Mouse (Mus musculus) CH12F3 (cell line): ENCODE data around the gene Slc22a18.

Source experiments
- in situ Hi-C: fragments of 300-500 bp; cut with MboI; formaldehyde crosslinking; loops from 2 replicates; pipeline ENCODE4 v1.14.3; 2020; ENCODE audit warnings: low sequenced_read_pairs

Slc22a18 gene

DNA sequence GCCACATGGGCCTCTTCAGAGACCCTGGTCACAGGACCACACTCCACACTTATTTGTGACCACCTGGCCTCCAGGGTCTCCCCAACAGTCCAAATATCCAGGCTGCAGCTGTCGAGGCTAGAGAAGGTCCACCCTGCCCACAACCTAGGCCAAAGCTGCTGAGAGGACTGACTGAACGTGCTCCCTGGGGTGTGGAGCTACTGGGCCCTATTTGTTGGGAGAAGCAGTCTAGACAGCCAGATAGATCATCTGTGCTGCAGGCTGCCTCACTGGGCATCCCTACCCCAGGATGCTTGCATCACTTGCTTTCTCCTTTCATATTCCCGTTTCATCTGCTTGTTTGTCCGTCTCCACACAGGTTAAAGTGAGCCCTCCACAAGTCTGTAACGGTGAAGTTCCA lies 11.0 kb upstream of the Slc22a18 start:
- in situ Hi-C loops = no loop called here

DNA sequence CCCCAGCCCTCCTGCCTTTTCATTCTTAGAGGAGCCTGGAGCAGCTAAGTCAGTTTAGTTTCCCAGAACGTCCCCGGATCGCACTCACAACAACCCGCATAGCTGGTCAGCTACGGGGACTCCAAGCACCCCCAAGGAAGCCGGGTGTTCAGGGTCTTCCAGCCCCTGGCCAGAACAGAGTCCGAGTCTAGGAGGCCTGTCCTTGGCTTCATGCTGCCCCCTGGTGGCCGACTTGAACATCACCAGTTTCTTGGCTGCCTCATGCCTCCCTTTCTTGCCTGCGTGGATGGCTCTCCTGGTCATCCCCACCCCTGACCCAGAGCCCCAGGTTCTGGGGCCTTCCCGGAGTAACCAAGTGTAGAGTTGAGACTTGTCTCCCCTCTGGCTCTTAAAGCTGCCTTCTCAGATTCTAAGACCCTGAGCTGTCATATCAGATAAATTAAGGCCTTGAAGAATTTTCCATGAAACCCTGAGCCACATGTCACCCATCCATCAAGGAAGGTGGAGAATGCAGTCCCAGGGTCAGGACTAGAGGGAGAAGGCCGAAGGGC lies 9.6 kb upstream of the Slc22a18 start:
- in situ Hi-C loops = no loop called here

DNA sequence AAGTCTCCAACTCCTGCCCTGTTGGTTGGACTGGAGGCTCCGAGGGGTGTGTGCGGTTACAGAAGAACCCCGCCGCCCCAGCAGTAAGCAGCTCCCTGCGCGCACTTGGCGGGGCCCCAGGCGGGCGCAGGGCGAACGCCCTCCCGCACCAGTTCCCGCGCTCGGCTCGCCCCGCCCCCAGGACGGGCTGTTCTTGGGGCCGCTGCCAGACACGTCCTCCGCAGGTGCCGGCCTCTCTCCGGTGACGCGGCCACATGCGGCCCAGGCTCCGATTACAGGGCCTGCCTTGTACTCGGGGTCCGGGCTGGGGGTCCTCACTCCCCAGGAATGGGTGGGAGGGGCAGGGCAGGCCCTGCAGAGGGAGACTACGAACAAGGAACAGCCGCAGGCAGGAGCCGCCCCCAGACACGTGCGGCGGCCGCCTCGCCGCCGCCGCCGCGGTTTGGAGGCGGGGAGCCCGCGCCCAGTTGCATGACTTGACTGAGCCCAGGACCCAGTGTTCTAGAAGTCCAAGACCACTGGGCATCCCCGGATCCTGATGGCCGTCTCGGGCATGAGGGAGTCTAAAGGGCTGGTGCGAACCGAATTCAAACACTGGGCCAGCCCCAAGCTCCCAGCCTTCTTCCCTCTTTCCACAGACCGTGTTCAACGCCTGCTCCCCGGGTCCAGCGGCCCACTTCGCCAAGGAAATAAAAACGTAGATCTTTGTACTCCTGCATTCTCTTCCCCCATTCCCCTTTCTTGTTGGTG lies 8.6 kb upstream of the Slc22a18 start:
- in situ Hi-C loops = loop anchor here (5.0 kb wide), 1 partner anchor 313 kb away; no protein-coding TSS in a partner anchor

DNA sequence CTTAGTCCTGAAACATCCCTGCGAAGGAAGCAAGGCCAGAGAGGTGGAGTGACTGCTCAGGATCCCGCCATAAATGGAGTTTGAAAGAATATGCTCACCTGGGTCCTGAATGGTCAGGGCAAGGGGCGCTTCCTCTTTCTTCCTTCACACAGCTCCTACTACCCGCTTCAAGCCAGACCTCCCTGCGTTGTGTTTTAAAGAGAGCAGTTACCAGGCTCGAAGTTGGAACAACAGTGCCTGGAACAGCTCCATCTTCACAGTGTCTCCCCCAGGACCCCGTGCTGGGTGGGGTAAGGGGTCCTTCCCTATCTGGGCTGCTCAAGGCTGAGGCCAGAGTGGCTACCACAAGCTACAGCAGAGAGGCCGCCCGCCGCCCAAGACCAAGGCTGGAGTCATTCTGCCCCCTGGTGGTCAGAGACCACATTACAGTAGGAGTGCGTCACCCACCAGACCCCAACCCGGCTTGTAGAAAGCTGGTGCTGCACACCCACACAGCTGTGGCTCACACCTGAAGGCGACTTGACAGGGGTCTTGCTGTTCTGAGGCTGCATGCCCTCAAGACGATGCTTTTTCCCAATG lies 7.3 kb upstream of the Slc22a18 start:
- in situ Hi-C loops = loop anchor here (5.0 kb wide), 1 partner anchor 314 kb away; no protein-coding TSS in a partner anchor

DNA sequence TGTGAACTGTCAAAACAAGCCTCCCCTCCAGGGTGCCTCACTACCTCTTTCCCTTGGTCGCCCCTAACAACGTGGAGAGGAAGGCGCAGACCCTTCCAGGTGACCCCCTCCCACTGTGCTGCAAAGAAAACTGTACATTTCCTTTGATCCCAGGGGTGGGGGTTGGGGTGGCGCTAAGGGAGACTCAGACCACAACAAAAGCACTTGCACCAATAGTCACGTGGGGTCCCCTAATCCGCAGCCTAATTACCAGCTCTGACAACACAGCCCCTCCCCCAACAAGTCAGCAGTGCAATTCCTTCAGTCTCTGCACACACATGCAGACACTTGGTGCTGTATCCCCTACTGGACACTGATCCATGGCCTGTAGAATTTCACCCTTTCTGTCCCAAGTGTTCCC lies 5.8 kb upstream of the Slc22a18 start:
- in situ Hi-C loops = loop anchor here (5.0 kb wide), 1 partner anchor 315 kb away; no protein-coding TSS in a partner anchor

DNA sequence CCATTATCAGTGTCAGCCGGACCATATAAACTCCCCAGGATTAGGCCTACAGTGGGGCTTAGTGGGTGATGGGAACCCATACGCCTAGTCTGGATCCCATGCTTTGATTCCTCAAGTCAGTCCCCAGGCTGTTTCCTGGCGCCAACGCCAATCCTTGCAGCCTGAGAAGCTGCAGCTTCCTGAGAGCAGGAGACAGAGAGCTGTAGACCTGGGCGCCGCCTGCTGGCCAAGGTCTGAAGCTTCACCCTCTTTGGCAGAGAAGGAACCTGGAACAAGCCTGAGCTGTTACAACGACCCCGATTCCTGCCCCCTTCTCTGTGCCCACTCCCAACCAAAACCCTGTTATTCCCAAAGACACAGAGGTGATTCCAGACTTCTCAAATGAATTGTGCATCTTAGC lies 3.6 kb upstream of the Slc22a18 start:
- in situ Hi-C loops = loop anchor here (5.0 kb wide), 1 partner anchor 318 kb away; no protein-coding TSS in a partner anchor

DNA sequence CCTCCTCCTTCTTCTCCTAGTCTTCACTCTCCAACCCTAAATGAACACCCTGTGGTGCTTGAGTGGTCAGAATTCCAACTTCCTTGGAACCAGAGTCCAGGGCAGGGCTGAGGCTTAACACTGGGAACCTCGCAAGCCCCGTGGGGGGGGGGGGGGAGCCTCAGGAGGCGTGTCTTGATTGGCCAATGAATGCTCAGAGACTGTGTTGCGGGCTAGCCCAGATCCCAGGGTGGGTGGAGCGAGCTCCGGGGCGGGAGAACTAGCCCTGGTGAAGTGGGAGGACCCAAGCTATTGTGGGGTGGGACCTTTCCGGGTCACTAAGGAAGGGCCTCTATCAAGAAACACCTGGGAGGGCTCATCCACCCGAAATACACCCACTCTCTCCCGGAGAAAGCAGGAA lies 1.3 kb downstream of the Slc22a18 start:
- in situ Hi-C loops = no loop called here

DNA sequence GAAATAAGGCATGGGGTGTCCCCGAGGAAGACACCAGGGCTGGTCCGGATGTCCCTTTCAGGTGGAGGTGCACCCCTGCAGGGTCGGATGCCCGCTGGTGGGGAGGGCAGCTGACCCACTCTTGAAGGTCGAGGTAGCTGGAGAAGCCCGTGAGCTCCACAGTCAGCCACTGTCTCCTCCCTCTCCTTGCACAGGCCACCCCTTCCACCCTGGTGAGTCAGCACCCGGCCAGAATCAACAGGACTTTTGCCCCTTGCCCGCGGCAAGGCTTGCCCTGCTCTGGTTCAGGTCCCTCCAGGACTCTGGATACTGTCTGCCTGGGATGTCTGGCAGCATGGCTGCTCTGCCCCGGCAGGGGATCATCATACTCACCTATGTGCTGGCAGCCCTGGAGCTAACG lies 2.3 kb downstream of the Slc22a18 start:
- in situ Hi-C loops = no loop called here

DNA sequence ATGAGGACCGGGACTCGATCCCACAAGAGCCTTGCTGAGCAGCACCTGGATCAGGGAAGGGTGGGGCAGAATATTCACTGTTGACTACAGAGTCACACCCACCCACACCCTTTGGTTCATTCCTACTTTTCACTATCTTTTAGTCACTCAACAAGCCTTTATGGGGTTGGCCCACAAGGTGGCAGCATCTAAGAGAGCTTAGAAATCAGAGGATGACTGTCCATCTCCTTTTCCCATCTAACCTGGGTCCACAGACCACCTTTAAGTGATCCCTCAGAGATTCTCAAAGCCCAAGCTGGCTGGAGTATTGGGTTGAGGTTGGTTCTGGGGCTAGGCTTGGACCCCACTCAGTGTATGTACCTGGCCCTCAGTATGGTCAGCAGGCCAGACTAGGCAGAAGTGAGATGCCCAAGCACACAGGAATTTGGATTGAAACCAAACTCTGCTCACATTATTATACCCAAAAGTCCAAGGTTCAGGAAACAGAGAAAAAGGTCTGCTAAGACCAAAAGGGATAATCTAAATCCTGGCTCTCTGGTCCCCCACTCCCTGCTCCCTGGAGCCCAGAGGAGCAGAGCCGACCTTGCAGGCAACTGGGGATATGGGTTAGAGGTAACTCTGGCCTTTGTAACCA lies 3.3 kb downstream of the Slc22a18 start:
- in situ Hi-C loops = no loop called here

DNA sequence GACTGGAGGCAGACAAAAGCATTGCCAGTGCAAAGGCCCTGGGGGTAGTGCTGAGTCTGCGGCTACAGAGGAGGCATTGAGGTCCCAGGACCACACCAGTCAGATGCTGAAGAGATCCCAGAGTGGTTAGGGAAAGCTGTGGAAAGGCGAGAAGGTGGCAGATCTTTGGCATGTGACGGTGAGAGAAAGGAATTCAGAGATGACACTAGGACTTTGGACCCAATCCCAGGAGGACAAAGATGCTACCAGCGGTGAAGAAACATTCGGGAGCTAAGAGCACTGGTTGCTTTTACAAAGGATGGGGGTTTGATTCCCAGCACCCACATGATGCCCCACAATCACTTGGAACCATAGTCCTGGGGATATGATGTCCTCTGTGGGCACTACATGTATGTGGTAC lies 4.3 kb downstream of the Slc22a18 start:
- in situ Hi-C loops = no loop called here

DNA sequence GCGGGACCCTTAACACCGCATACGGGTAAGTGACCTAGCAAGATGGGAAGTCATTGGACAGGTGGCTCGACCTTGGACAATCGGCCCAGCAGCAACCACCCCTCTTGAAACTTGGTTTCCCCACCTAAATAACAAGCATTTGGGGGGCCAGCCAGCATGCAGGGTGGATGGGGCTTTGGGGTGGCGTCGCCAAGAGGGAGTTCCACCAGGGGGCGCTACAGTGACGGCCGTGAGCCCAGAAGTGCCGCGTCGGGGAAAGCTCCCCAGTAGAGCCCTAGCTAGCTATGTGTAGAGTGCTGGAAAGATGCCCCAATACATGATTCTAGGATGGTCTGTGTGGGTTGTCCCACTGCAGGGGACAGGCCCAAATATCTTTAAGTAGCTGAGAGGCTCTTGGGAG lies 7.0 kb downstream of the Slc22a18 start:
- in situ Hi-C loops = no loop called here

DNA sequence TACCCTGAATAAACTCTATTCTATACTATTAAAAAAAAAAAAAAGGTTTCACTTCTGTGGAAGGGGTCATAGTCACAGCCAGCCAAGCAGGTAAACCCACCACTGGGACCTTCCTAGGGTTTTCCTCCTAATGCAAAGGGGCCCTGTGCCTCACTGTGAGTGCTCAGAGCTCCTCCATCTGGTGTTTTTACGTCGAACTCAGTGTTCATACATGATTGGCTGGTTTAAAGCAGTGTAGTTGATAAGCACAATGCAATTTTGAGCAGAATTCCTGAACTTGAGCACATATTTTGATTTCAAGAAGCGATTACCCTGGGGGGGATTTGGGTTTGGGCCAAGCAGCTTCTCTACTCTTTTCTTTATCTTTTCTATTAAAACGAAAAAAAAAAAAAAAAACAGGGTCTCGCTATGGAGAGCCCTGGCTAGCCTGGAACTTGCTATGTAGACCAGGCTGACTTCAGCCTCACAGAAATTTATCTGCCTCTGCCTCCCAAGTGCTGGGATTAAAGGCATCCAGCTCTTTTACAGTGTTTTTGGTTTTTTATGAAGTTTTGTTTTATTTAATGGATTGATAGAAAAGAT lies 8.4 kb downstream of the Slc22a18 start:
- in situ Hi-C loops = no loop called here

DNA sequence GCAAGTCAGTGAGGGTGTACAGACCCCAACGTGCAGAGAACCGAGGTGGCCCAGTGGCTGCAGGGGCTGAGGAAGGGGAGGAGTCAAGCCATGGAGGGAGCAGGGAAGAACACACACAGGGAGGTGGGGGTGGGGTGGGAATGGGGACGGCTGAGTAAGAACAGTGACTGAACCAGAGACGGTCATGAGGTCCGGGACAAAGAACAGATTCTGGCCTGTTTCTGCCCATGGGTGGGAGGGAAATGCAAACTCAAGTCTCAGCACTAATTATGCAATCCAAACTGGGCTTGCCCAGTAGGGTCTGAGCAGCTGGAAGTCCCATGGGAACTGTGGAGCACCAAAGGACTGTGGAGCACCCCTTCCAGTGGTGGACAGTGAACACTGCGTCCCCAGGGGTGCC lies 9.0 kb downstream of the Slc22a18 start:
- in situ Hi-C loops = no loop called here

DNA sequence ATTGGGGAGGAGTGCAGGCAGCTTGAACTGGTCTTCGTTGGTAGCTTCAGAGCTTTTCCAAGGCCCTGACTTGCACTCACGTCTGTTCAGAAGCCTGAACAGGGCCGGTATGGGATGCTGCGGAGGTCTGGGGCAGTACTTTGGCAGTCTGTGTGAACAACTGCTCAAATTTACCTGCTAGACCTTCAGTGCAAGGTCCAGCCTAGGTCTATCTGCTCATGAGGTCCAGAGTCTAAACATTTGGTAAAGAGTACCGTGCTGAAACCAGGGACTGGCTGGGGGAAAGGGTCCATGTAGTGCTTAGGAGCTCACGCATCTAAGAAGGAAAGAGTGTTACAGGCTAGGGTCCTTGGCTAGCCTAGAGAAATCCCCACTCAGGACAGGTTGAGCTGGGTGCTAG lies 16.2 kb downstream of the Slc22a18 start:
- in situ Hi-C loops = no loop called here

DNA sequence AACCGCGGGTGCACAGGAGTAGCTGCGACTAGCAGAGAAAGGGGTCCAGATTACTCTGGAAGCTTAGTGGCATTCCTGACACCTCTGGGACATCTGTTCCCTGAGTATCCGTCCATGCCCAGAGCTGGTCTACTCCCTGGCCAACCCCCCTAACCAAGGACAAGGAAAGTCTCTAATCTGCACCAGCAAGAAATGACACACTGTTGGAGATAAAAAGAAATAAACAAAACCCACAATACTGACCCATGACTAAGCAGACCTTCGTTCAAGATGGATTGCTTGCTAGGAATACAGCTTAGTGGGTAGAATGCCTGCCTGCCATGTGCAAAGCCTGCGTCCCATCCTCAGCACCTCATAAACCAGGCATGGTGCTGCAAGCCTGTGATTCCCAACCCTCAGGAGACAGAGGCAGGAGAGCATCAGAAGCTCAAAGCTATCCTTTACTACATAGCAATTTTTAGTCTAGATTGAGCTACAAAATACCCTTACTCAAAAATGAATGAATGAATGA lies 20.1 kb downstream of the Slc22a18 start:
- in situ Hi-C loops = no loop called here

DNA sequence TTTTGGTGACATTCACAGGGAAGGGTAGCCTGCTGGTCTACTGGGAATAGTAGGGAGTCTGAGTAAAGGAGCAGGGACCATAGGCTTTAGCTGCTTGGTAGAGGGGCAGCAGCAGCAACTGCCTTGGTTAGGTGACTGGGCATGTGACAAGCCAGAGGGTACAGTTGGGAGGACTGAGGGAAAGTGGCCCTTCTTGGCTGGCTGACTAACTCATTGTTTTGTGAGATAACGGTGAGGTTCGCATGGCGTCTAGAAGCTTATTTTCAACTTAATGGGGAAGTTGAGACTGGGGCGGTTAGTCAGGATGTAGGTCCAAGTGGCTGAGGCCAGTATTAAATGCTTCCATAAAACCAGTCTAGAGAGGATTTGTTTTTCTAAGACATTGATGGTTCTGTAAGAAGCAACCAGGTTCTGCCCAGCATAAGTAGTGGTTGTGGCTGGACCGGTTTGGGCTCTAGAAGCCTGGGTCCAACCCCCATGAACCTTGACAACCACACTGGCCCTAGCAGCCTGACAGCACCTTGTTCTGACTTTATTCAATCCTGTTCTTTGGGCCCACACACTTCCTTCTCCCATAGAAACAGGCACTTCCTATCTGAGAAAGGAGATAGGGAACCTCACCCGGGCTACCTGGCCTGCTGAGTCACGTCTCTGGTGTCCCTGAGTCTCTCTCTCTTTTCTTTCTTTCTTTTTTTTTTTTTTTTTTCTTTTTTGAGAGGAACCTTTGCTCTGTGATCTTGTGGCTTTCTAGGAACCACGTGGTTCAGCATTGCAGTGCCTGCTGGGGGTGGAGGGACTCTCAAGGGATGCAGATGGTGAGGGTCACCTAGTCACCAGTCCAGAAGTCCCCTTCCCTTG lies 21.8 kb downstream of the Slc22a18 start:
- in situ Hi-C loops = no loop called here

DNA sequence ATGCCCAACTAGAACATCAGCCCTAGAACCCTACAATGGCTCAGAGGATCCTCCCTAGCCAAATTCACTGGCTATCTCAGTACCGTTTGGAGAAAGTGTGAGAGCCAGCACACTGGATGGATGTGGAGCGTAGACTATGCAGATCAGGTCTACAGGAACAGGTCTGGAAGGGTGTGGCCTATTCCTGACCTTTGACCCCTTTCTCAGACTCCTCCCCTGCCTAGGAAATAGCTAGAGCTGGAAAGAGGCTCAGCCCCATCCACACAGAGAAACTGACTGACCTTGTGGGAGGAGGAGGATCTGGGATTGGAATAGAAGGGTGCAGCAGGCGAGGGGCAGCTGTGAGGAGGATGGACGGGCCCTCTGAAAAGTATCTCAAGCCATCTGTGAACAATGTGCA lies 25.0 kb downstream of the Slc22a18 start:
- in situ Hi-C loops = no loop called here

DNA sequence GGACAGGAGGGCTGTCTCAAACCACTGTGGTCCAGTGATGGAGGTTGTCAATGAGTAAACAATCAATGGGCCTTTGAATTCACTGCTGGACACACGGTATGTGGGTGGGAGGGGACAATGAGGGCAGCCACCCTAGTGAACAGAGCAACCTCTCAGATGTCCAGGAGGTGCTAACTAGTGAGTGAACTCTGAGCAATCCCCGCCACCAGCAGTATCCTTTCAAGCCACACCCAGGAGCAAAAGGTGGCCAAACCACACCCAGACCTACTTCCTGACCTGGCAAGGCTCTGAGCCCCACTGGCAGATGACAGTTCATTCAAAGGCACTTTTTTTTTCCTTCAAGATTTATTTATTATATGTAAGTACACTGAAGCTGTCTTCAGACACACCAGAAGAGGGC lies 27.4 kb downstream of the Slc22a18 start:
- in situ Hi-C loops = no loop called here

DNA sequence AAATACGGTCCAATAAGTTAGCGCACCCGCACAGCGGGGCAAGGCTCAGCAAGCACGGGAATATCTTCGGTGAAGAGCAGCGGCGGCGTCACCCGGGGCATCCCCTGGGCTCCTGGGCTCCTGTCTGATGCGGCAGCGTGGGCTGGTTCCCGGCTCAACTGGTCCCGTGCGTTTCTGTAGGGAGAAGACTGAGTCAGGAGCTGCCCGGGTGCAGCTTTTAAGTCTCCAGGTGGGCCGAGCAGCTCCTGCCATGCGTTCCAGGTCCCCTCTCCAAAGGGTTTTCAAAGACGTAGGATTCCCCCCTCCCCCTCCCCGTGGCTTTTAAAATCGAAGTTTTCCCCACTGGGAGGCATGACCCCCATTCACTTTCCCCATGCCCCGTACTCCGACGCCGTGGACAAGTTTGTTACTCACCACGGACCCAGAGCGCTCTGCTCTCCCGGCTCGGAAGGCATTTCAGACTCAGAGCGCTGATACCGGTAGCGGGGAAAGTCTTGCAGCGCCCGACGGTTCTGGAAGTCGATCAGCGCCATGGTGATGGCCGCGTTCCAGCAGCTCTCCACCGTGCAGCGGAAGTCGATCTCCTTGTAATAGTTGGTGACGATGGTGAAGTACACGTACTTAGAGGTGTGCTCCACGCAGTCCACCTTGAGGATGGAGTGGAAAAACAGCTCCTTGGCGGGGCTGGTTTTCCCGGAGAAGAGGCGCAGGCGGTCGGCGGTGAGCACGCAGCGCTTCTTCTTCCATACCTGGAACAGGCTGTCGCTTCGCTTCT lies 28.3 kb downstream of the Slc22a18 start:
- in situ Hi-C loops = no loop called here
